Mouse (Mus musculus) limb, embryonic 10.5 days (tissue): ENCODE measurements around the gene Nos3. TPM values are rescaled to one million over a fixed set of nuclear protein-coding genes. Genes with fewer than 3 reads are reported as not detected.

ENCODE experiments used
- DNase-seq: peaks from one replicate; pipeline ENCODE4 v3.0.0-alpha.2; 2017; ENCODE audit warnings: low spot score
- H3K27ac ChIP-seq: fragments of 300-500 bp; sonication (generic); 2 replicates; pipeline ENCODE4 v1.5.1; 2016; ENCODE audit warnings: mild to moderate bottlenecking
- H3K27me3 ChIP-seq: fragments of 300-500 bp; sonication (generic); 2 replicates; pipeline ENCODE4 v1.6.1; 2016; ENCODE audit warnings: low read depth, mild to moderate bottlenecking; ENCODE audit not compliant: poor library complexity, severe bottlenecking
- H3K36me3 ChIP-seq: fragments of 300-500 bp; sonication (generic); 2 replicates; pipeline ENCODE4 v1.6.1; 2016; ENCODE audit warnings: mild to moderate bottlenecking, moderate library complexity
- H3K4me1 ChIP-seq: fragments of 300-500 bp; sonication (generic); 2 replicates; pipeline ENCODE4 v1.6.1; 2016
- H3K4me3 ChIP-seq: fragments of 300-500 bp; sonication (generic); 2 replicates; pipeline ENCODE4 v1.5.1; 2016; ENCODE audit warnings: mild to moderate bottlenecking, moderate library complexity
- H3K9me3 ChIP-seq: fragments of 300-500 bp; sonication (generic); replicated peaks from 2 replicates; pipeline ENCODE4 v1.6.1; 2016; ENCODE audit warnings: mild to moderate bottlenecking
- WGBS: fragments of 180-500 bp; shearing (Covaris S2); methylation state at CpG from one replicate; pipeline ENCODE4 v1.1.7; 2016; 5-methylcytosine and 5-hydroxymethylcytosine counted together
- polyA plus RNA-seq: library from polyadenylated mRNA; unstranded; fragments of >200 nt; fragmentation: Nextera tagmentation; extraction: Ambion mirVana; gene quantifications from 2 replicates; pipeline ENCODE4 v1.2.1, GENCODE M21; 2016

Nos3 gene
- polyA plus RNA-seq, 1 experiment from 2014 or later = 8.9 TPM

GRCm38 (mm10) chr5:24334749-24335148, 29.9 kb upstream of the Nos3 start:
- Histone ChIP-seq H3K9me3 (no peaks in the 10 kb centered on the region), H3K36me3 (peaks cover 9% of the 10 kb centered on the region), H3K4me1 (peaks cover 59% of the 10 kb centered on the region), H3K4me3 (no peak overlapping the region), H3K27me3 (0 out of 2 replicates have a peak, but pooled peaks cover 7% of the 10 kb centered on the region), H3K27ac (peak overlapping the region; percentile 51)
- no peak for DNase-seq
- 16% methylated on average over 3 of the region's 3 CpGs for WGBS

- WGBS = 18% methylated on average over 3 of the region's 3 CpGs
- H3K36me3 ChIP-seq = peaks cover 9% of the 10 kb centered on the region
- H3K27ac ChIP-seq = 0 out of 2 replicates have a peak overlapping the region, but pooled peaks have one; percentile 30
- 0 out of 2 replicates have a peak, but pooled peaks cover 3% of the 10 kb centered on the region for H3K27me3 ChIP-seq
- no peak overlapping the region for H3K4me3 ChIP-seq
- peak; percentile 69 for DNase-seq
- H3K9me3 ChIP-seq = no peaks in the 10 kb centered on the region
- peaks cover 48% of the 10 kb centered on the region for H3K4me1 ChIP-seq
Measured at GRCm38 (mm10) chr5:24335888-24336511, 28.6 kb upstream of the Nos3 start.

- Histone ChIP-seq H3K4me3 (no peak overlapping the region), H3K27me3 (0 out of 2 replicates have a peak, but pooled peaks cover 3% of the 10 kb centered on the region), H3K9me3 (no peaks in the 10 kb centered on the region), H3K36me3 (0 out of 2 replicates have a peak, but pooled peaks cover 2% of the 10 kb centered on the region), H3K4me1 (peaks cover 40% of the 10 kb centered on the region), H3K27ac (no peak overlapping the region)
- DNase-seq = no peak
- WGBS = 31% methylated on average over 9 of the region's 9 CpGs
Measured at GRCm38 (mm10) chr5:24337366-24337765, 27.2 kb upstream of the Nos3 start.

- Histone ChIP-seq H3K36me3 (0 out of 2 replicates have a peak, but pooled peaks cover 2% of the 10 kb centered on the region), H3K9me3 (no peaks in the 10 kb centered on the region), H3K4me3 (no peak overlapping the region), H3K27me3 (0 out of 2 replicates have a peak, but pooled peaks cover 3% of the 10 kb centered on the region), H3K27ac (no peak overlapping the region), H3K4me1 (peaks cover 44% of the 10 kb centered on the region)
- 83% methylated on average over 2 of the region's 2 CpGs for WGBS
- DNase-seq = no peak
Measured at GRCm38 (mm10) chr5:24337821-24338220, 26.8 kb upstream of the Nos3 start.

GRCm38 (mm10) chr5:24342205-24342963, 22.2 kb upstream of the Nos3 start:
- peaks cover 33% of the 10 kb centered on the region for H3K27me3 ChIP-seq
- no peak overlapping the region for H3K27ac ChIP-seq
- H3K4me3 ChIP-seq = no peak overlapping the region
- peaks cover 5% of the 10 kb centered on the region; the same call in 1 of the 2 replicates for H3K36me3 ChIP-seq
- H3K4me1 ChIP-seq = peaks cover 47% of the 10 kb centered on the region
- 81% methylated on average over 14 of the region's 14 CpGs for WGBS
- DNase-seq = no peak
- H3K9me3 ChIP-seq = no peaks in the 10 kb centered on the region

- peaks cover 47% of the 10 kb centered on the region for H3K4me1 ChIP-seq
- WGBS = 67% methylated on average over 8 of the region's 8 CpGs
- peak overlapping the region; percentile 12; the same call in 1 of the 2 replicates for H3K27ac ChIP-seq
- H3K27me3 ChIP-seq = peaks cover 39% of the 10 kb centered on the region
- H3K36me3 ChIP-seq = peaks cover 5% of the 10 kb centered on the region; the same call in 1 of the 2 replicates
- DNase-seq = no peak
- no peaks in the 10 kb centered on the region for H3K9me3 ChIP-seq
- no peak overlapping the region for H3K4me3 ChIP-seq
Measured at GRCm38 (mm10) chr5:24342966-24343365, 21.6 kb upstream of the Nos3 start.

GRCm38 (mm10) chr5:24343379-24343778, 21.2 kb upstream of the Nos3 start:
- Histone ChIP-seq H3K36me3 (peaks cover 5% of the 10 kb centered on the region; the same call in 1 of the 2 replicates), H3K4me3 (no peak overlapping the region), H3K27ac (no peak overlapping the region; the same call in 1 of the 2 replicates)

GRCm38 (mm10) chr5:24343977-24344436, 20.6 kb upstream of the Nos3 start:
- no peaks in the 10 kb centered on the region for H3K9me3 ChIP-seq
- no peak for DNase-seq
- H3K27me3 ChIP-seq = peaks cover 49% of the 10 kb centered on the region
- peaks cover 5% of the 10 kb centered on the region; the same call in 1 of the 2 replicates for H3K36me3 ChIP-seq
- H3K27ac ChIP-seq = peak overlapping the region; percentile 75
- H3K4me3 ChIP-seq = peak overlapping the region; percentile 19
- H3K4me1 ChIP-seq = peaks cover 54% of the 10 kb centered on the region
- 22% methylated on average over 2 of the region's 2 CpGs for WGBS

More at GRCm38 (mm10) chr5:24343379-24343778, 21.2 kb upstream of the Nos3 start:
- peaks cover 50% of the 10 kb centered on the region for H3K4me1 ChIP-seq
- peaks cover 43% of the 10 kb centered on the region for H3K27me3 ChIP-seq
- no peaks in the 10 kb centered on the region for H3K9me3 ChIP-seq
- DNase-seq = no peak

GRCm38 (mm10) chr5:24344477-24345051, 20.0 kb upstream of the Nos3 start:
- no peak for DNase-seq
- peaks cover 58% of the 10 kb centered on the region for H3K4me1 ChIP-seq
- peak overlapping the region; percentile 75 for H3K27ac ChIP-seq
- H3K27me3 ChIP-seq = peaks cover 55% of the 10 kb centered on the region
- 18% methylated on average over 12 of the region's 12 CpGs for WGBS
- peaks cover 5% of the 10 kb centered on the region; the same call in 1 of the 2 replicates for H3K36me3 ChIP-seq
- no peaks in the 10 kb centered on the region for H3K9me3 ChIP-seq
- H3K4me3 ChIP-seq = peak overlapping the region; percentile 19

- no peak overlapping the region for H3K4me3 ChIP-seq
- peaks cover 75% of the 10 kb centered on the region for H3K4me1 ChIP-seq
- DNase-seq = no peak
- H3K36me3 ChIP-seq = peaks cover 5% of the 10 kb centered on the region; the same call in 1 of the 2 replicates
- H3K27me3 ChIP-seq = peaks cover 73% of the 10 kb centered on the region
- no peaks in the 10 kb centered on the region for H3K9me3 ChIP-seq
- WGBS = 89% methylated on average over 7 of the region's 7 CpGs
- no peak overlapping the region for H3K27ac ChIP-seq
Measured at GRCm38 (mm10) chr5:24346313-24346712, 18.3 kb upstream of the Nos3 start.

GRCm38 (mm10) chr5:24347186-24347875, 17.3 kb upstream of the Nos3 start:
- Histone ChIP-seq H3K4me3 (peak overlapping the region; percentile 56), H3K27me3 (peaks cover 74% of the 10 kb centered on the region), H3K36me3 (peaks cover 5% of the 10 kb centered on the region; the same call in 1 of the 2 replicates), H3K9me3 (no peaks in the 10 kb centered on the region), H3K27ac (no peak overlapping the region), H3K4me1 (peaks cover 85% of the 10 kb centered on the region)
- DNase-seq = no peak
- WGBS = 47% methylated on average over 7 of the region's 7 CpGs

GRCm38 (mm10) chr5:24348128-24348527, 16.5 kb upstream of the Nos3 start:
- Histone ChIP-seq H3K27me3 (peaks cover 82% of the 10 kb centered on the region), H3K4me3 (peak overlapping the region; percentile 56), H3K27ac (peak overlapping the region; percentile 53), H3K4me1 (peaks cover 85% of the 10 kb centered on the region), H3K36me3 (peaks cover 5% of the 10 kb centered on the region; the same call in 1 of the 2 replicates), H3K9me3 (no peaks in the 10 kb centered on the region)
- WGBS = under 1% methylated on average over 37 of the region's 41 CpGs
- peak; percentile 82 for DNase-seq
